Mouse (Mus musculus): Measurements from ENCODE around the gene Atp6v1e2.

The Atp6v1e2 gene

DNA sequence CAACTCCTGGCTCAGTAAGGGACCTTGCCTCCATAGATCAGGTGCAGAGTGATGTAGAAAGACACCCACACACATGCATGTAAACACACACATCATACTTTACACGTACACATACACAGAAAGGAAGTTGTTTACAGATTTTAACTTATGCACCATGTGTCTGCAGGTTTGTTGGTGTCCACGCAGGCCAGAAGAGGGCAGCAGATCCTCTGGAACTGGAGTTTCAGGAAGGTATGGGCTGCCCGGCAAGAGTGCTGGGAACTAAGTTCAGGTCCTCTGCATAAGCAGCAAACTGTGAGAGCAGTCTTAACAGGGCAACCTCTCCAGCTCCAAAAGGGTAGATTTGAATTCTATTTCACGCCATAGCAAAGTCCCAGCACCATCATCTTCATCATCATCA lies 32.2 kb downstream of the Atp6v1e2 start:
- DNase-seq (ENCODE audit: low read depth, low spot score) = no peak

DNA sequence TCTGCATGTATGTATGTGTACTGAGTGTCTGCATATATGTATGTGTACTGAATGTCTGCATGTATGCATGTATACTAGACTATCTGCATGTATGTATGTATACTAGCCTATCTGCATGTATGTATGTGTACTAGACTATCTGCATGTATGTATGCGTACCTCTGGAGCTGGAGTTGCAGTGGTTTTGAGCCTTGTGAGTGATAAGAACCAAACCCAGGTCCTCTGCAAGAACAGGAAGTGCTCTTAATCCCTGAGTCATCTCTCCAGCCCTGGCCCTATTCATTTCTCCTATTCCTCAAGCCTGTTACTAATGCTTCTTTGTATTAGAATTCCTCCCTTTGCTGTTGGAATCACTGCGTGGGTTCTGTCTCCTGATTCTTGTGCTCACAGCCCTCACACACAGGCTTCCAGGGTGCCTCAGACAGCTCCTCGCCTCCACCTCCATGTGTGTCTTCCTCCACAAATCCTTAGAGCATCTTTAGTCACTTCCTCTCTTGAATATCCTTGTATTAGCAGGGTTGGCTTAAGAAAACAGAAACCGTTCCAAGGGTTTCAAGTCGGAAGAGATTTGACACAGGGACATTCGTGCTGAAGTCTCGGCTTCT lies 34.6 kb downstream of the Atp6v1e2 start:
- DNase-seq (ENCODE audit: low read depth, low spot score) = peak; percentile 60

GRCm38 (mm10) chr17:86911261-86911660 lies 36.4 kb downstream of the Atp6v1e2 start:
- no peak for DNase-seq (ENCODE audit: low read depth, low spot score)

- no peak for DNase-seq (ENCODE audit: low read depth, low spot score)
Measured at GRCm38 (mm10) chr17:86909733-86910495, 37.8 kb downstream of the Atp6v1e2 start.

DNA sequence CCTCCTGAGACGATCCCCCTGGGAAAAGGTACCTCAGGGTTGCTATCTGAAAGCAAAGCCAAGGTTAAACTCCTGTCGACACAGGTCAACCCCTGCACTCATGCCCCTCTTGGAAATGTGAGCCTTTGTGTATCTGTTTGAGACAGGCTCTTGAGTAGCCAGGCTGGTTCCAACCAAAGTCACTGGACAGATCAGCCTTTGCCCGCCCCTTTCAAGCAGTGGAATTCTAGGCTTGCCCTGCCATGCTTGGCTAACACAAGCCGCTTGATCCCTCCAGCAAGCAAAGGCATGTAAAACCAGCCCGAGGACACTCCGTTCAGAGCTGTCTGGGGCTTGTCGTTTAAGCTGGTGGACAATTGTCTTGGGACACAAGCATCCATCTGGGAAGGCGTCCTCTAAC lies 39.4 kb downstream of the Atp6v1e2 start:
- DNase-seq (ENCODE audit: low read depth, low spot score) = no peak

GRCm38 (mm10) chr17:86907092-86907491 lies 40.6 kb downstream of the Atp6v1e2 start:
- no peak for DNase-seq (ENCODE audit: low read depth, low spot score)

GRCm38 (mm10) chr17:86906601-86907000 lies 41.1 kb downstream of the Atp6v1e2 start:
- no peak for DNase-seq (ENCODE audit: low read depth, low spot score)

DNA sequence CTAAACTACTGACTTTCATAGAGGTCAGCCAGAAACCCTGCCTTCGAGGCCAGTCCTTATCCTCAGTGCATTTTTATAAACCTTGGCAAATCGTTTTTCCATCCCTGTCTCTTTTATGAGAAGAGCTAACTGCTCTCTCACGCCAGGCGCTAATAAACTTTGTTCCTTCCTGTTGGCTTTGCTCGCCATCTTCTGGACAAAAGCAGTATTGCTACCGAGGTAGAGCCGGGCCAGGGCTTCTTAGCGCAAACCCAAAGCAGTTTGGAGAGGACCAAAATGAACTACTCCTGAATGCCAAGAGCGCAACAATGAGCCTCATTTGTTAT lies 41.6 kb downstream of the Atp6v1e2 start:
- peak; percentile 57 for DNase-seq (ENCODE audit: low read depth, low spot score)

DNA sequence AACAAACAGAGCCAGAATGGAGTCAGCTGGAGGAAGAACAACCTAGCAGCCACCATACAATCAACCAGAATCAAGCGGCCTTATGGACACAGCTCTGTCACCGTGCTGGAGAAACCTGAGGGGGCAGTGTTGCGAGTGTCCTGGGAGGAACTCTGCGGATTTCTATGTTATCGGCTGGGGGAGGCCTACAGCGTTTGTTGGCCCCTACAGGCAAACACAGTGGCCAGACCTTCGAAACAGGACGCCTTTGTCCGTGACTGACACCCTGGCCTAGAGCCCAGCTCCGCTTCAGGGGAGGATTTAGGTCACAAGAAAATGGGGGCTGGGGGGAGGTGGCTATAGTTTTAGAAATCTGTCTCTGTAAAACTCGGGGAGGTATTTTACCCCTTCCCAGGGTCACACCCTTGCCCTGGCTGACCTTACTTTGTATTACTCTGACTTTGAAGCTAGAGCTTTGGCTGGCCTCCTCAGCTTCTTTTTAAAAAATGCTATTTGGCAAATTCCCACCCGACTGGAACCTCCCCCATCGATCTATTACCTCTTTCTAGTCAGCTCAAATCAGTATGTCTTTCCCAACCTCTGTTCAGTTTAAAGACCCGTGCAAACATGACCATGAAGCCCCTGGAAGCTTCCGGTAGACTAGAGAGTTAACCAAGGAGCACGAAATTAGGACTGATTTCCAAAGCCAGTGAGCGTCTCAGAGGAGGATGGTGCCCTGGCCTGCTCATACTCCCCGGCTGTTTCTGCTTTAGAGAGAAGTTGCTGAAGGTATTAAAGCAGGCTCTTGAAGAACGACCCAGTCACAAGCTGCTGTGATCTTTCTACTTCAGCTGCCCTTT lies 42.2 kb downstream of the Atp6v1e2 start:
- no peak for DNase-seq (ENCODE audit: low read depth, low spot score)

DNA sequence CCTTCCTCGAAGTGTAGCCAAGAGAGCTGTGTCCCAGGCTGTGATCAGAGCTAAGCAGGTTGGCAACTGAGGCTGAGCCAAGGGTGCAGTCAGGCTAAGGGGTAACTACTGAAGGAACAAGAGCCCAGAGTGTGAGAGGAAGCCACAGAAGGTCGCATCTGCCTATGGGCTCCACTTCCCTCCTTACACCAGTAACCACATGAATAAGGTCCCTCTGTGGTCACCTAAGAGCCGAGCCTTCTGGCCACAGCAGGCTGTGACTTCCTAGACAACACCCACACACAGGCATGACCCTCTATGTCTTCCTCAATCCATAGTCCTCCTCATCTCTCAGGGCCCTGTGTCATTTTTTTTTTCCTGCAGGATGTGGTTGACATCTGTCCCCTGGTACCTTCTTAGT lies 43.5 kb downstream of the Atp6v1e2 start:
- DNase-seq (ENCODE audit: low read depth, low spot score) = no peak

- DNase-seq (ENCODE audit: low read depth, low spot score) = no peak
Measured at GRCm38 (mm10) chr17:86903596-86903995, 44.1 kb downstream of the Atp6v1e2 start.

DNA sequence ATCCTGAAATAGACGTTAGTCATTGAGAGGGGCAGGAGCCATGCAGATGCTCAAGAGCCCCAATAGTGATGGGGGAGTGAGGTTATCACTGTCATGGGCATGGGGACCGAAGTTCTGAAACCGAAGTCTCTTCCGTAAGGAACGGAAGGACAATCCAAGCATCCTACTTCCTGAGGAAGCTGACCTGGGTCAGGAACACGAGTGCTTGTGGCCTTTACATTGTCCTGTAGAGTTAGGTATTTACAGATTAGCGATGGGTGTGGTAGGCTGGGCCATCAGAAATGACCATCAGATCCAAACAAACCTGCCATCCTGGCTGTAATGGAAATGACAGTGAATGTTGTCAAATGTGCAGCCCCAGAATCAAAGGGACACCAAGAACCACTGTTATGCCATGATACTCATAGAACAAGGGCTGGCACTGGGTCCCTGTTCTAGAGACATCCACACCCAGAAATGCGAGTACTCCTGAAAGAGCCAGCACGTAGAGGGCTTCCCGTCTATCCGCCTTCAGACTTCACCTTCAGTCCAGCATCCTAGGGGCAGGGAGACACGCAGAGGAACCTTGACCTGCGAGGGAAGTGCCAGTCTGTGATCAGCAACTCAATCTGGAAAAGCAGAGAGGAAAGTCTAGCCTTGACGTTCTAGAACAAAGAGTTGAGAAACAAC lies 45.2 kb downstream of the Atp6v1e2 start:
- no peak for DNase-seq (ENCODE audit: low read depth, low spot score)

- DNase-seq (ENCODE audit: low read depth, low spot score) = no peak
Measured at GRCm38 (mm10) chr17:86900564-86900963, 47.1 kb downstream of the Atp6v1e2 start.

GRCm38 (mm10) chr17:86899821-86900220 lies 47.9 kb downstream of the Atp6v1e2 start:
- DNase-seq (ENCODE audit: low read depth, low spot score) = no peak

- no peak for DNase-seq (ENCODE audit: low read depth, low spot score)
Measured at GRCm38 (mm10) chr17:86897486-86898165, 50.1 kb downstream of the Atp6v1e2 start.

DNA sequence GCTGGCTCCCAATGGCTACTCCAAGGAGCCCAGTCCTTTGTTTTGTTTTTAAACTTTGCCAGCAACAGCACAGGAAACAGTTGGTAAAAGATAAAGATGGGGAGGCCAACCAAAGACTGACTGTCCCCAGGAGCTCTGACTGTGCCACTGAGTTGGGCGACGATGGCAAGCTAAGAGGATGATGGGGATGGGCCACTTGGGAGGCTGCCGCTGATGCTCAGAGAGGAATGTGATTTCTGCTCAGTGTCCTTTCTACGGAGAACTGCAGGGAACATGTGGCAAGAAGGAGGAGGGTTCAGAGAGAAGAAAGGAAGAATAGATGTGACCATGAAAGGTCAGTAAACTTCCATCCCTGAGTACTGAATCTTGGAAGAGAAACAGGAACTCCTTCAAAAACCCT lies 52.5 kb downstream of the Atp6v1e2 start:
- DNase-seq (ENCODE audit: low read depth, low spot score) = no peak

Data from telencephalon, adult 2 months (tissue).